Mouse (Mus musculus): ENCODE data around the gene Wdr25.
"Not testable (repeated sequence)": the region's sequence is repeated elsewhere in the genome, so short reads cannot be mapped to it uniquely, and the experiment has no call there.

The Wdr25 gene

GRCm38 (mm10) chr12:108892989-108893714 lies at the start of gene Wdr25:
TSS of gene Wdr25 (plus strand) at chr12:108893631.
- DNase-seq, result no peak

DNA sequence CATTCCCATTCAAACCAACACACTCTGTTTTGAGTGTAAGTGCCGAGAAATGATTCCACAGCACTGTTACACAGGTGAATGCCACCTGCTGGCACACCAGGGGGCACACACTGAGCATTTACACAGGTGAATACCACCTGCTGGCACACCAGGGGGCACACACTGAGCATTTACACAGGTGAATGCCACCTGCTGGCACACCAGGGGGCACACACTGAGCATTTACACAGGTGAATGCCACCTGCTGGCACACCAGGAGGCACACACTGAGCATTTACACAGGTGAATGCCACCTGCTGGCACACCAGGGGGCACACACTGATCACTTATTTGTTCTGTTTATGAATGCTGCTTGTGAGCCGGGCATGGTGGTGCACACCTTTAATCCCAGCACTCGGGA lies 45.4 kb upstream of the Wdr25 start:
- DNase-seq, result not testable (repeated sequence)

- DNase-seq, result no peak
Measured at GRCm38 (mm10) chr12:108849488-108850022, 43.9 kb upstream of the Wdr25 start.

- DNase-seq, result no peak
Measured at GRCm38 (mm10) chr12:108850129-108850528, 43.3 kb upstream of the Wdr25 start.

DNA sequence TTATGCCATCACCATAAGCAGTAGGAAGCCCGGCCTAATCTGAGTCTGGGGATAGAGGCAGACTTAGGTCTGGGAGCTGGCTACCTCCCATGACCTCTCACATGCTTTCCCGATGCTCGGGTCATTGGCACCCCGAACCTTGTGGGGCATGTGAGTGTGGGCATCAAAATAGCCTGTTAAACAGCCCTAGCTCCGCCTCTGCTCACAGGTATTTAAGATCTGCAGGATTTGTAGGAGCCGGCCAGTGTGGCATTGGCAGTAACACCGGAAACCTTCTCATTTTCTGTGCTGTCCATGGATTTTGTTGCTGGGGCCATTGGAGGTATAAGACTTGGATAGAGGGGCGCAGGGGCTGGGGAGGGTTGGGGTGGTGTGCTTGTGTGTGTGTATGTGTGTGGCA lies 42.5 kb upstream of the Wdr25 start:
- DNase-seq, result no peak

DNA sequence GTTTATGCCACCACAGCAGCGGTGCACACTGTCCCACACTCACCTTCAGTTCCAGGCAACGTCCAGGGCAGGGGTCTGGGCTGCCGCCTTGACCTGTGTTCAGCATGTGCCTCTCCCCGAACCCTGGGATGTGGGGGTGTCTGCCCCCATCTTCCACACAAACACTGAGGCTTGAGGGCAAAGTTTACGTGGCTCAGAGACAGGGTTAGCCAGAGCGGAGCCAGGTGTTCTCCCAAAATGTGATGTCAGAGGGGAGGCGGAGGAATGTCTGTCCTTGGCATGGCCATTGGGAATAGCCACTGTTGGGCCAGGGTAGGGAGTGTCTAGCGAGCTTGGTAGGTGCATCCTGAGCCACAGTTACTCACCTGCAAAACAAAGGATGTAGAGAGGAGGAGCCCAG lies 40.6 kb upstream of the Wdr25 start:
- DNase-seq, result no peak

- DNase-seq, result no peak
Measured at GRCm38 (mm10) chr12:108855081-108855480, 38.4 kb upstream of the Wdr25 start.

GRCm38 (mm10) chr12:108856186-108856585 lies 37.2 kb upstream of the Wdr25 start:
- no peak for DNase-seq

DNA sequence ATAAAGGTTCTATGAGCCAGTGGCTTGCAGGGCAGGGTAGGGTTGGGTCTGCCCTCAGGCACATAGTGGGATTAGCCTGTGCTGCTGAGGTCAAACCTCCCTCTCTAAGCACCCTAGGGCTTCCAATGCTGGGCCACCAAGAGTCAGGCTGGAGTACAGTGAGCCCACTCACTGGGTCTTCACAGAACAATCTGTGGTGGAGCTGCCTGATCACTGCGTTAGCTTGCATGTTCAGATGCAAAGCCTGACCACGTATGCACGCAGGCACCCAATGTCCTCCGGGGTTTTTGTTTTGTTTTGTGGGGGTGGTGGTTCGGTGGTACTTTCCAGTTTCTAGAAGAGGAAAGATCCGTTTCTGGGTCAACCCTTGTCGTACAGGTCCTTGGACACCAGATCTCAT lies 36.3 kb upstream of the Wdr25 start:
- no peak for DNase-seq

GRCm38 (mm10) chr12:108857589-108858184 lies 35.7 kb upstream of the Wdr25 start:
- no peak for DNase-seq

GRCm38 (mm10) chr12:108858486-108858885 lies 34.9 kb upstream of the Wdr25 start:
- no peak for DNase-seq

DNA sequence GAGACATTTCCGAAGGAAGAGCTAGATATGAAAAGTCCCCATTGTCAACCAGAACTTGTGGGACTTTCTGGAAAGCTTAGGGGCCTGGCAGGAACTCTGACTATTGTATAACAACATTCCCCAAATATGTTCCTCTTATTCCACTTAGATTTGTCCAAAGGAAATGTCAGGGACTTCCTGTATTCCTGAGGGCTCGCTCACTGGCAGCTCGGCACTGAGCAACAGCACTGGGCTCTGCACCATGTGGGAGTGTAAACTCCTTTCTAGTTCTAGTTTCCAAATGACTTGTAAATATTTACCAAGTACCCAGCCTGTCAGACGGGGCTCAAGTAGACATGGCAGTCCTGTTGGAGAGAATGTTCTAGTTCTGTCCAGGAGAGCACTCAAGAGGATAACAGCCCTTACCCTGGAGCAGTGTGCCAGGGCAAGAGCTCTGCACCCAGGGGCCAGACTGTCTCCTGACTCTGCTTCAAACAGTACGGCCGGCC lies 28.4 kb upstream of the Wdr25 start:
- no peak for DNase-seq

DNA sequence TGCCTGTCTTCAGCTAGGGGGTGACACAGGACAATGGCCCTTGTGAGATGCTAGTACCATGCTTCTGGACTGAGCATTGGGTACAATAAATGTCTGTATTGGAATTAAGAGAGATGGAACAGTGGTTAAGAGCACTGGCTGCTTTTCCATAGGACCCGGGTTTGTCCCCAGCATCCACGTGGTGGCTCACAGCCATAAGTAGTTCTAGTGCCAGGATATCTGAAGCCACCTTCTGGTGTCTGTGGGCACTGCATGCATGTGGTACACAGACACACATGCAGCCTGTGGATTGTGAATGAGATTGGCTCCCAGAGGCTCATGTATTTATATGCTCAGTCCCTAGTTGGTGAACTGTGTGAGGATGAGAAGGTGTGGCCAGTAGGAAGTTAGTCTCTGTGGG lies 23.9 kb upstream of the Wdr25 start:
- DNase-seq, result no peak

DNA sequence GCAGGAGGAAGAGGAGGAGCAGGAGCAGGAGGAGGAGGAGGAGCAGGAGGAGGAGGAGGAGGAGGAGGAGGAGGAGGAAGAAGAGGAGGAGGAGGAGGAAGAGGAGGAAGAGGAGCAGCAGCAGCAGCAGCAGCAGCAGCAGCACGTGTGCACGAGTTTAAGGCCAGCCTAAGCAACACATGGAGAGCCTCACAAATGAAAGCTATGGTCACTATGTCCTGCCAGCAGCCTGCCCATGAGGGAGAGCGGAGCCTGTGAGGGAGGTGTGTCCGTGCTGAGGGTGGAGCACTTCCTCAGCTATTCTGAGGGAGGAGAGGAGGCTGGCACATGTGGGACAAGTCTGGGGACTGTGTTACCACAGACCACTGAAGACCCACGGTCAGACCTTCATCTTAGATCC lies 20.3 kb upstream of the Wdr25 start:
- DNase-seq, result no peak

DNA sequence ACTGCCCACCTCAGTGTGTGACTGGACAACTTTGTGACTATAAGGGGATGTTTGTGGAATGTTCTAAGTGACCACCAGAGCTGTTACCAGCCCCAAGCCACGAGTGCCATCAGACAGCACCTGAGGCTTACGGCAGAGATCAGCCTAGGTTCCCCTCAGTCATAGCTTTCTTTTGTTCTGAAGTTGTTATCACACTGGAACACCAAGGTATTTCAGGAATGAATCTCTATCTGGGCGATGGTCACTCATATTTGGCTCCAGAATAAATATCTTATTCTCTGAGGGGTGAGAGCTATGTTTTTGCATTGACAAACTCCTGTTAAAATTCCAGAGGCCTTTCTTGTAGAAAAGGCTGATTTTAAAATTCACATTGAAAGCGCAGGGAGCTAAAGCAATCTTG lies 14.3 kb upstream of the Wdr25 start:
- no peak for DNase-seq

DNA sequence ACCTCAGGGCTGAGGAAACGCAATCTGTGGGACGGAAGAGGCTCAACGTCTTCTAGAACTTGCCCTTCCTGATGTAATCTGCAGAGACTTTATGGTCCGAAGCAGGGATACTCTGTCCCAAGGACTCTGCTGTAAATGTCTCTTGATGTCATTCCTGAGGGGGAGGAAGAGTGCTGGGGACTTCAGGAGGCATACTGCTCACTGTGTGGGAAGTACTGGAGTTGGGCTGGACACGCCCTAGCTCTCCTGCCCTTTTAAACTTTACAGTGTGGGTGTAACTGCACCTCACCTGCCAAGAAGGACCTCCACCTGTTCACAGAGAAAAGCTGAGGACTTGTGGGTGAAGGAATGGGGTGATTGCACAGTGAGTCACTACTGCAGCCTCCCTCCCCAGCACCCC lies 12.8 kb upstream of the Wdr25 start:
- no peak for DNase-seq

GRCm38 (mm10) chr12:108881192-108881591 lies 12.2 kb upstream of the Wdr25 start:
- no peak for DNase-seq

GRCm38 (mm10) chr12:108882776-108883175 lies 10.7 kb upstream of the Wdr25 start:
- no peak for DNase-seq

GRCm38 (mm10) chr12:108885906-108886305 lies 7.5 kb upstream of the Wdr25 start:
- DNase-seq, result no peak

GRCm38 (mm10) chr12:108887077-108887476 lies 6.4 kb upstream of the Wdr25 start:
- no peak for DNase-seq

DNA sequence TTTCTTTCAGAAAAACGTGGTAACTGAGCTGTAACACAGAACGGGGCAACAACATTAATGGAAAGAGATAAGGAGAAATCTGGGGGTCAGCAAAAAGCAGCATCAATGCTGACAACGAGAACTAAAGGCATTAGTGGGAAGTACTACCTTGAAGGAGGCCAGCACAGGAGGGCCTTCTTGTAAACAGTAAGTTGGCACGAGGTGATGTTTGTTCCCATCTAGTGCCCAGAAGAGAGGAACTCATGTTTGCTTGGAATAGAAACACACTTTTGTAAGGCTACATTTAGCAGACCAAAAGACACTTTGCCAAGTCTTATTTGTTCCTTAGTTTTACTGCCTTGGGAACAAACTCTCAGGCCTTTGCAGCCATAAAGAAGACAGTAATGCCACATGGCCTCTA lies 4.8 kb upstream of the Wdr25 start:
- DNase-seq, result no peak

- DNase-seq, result peak; percentile 87 to 92
Measured at GRCm38 (mm10) chr12:108893715-108894431, 442 bp downstream of the Wdr25 start, which contains the start of gene Wars. TSS of gene Wars (minus strand) at chr12:108894174.

DNA sequence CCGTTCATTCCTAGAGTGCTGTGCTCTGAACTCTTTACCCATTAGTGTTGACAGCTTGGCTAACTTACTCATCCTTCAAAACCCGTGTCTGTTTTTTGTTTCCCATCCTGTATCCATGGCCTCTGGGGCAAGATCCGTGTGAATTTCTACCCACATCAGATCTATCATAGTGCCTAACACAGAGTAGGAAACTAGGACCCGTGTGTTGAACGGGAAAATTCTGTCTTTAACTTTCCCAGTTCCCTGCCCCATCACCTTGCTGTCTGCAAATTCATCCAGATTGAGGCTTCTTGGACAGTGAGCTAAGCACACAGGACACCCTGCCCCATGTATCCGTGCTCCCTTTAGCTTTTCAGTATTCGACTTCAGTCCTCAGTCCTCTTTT lies 993 bp downstream of the Wdr25 start:
- DNase-seq, result no peak

GRCm38 (mm10) chr12:108896006-108896405 lies 2.6 kb downstream of the Wdr25 start:
- DNase-seq, result no peak
